Mouse (Mus musculus): ENCODE data around the gene Pla2g1b.
"Not testable (repeated sequence)": the region's sequence is repeated elsewhere in the genome, so short reads cannot be mapped to it uniquely, and the experiment has no call there.

The Pla2g1b gene

GRCm38 (mm10) chr5:115483385-115483784, 17.3 kb downstream of the Pla2g1b start:
- ATAC-seq (ENCODE audit: insufficient number of reproducible peaks, low FRiP score, low TSS enrichment), result no peak

- peak; percentile 84 for ATAC-seq (ENCODE audit: insufficient number of reproducible peaks, low FRiP score, low TSS enrichment)
These were observed 18.2 kb downstream of the Pla2g1b start, which contains the start of gene Sirt4 for GRCm38 (mm10) chr5:115483947-115484920. Gene Sirt4, minus strand, starts transcription at chr5:115484725.

GRCm38 (mm10) chr5:115484996-115485395, 18.9 kb downstream of the Pla2g1b start:
- no peak for ATAC-seq (ENCODE audit: insufficient number of reproducible peaks, low FRiP score, low TSS enrichment)

GRCm38 (mm10) chr5:115485489-115486205, 19.6 kb downstream of the Pla2g1b start:
- no peak for ATAC-seq (ENCODE audit: insufficient number of reproducible peaks, low FRiP score, low TSS enrichment)

DNA sequence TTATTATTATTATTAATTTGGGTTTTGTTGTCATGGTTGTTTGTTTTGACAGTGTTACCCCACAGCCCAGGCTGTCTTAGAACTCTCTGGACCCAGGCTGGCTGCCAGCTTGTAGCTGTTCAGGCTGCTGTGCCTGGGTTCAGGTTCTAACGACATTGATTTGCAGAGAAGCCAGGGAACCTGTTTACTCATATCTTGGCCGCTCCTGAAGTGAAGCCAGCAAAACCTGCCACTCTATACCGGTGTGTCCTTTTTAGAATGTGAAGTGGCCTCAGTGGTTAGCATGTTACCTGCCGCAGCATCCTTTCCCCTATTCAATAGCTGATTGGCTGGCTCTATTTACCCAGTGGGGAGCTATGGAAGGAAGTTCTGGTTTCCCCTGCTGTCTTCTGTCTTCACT, 20.7 kb downstream of the Pla2g1b start:
- ATAC-seq (ENCODE audit: insufficient number of reproducible peaks, low FRiP score, low TSS enrichment), result no peak

- no peak for ATAC-seq (ENCODE audit: insufficient number of reproducible peaks, low FRiP score, low TSS enrichment)
These were observed 21.3 kb downstream of the Pla2g1b start for GRCm38 (mm10) chr5:115487353-115487752.

GRCm38 (mm10) chr5:115487942-115488580, 22.0 kb downstream of the Pla2g1b start:
- no peak for ATAC-seq (ENCODE audit: insufficient number of reproducible peaks, low FRiP score, low TSS enrichment)

- ATAC-seq (ENCODE audit: insufficient number of reproducible peaks, low FRiP score, low TSS enrichment), result no peak
These were observed 23.0 kb downstream of the Pla2g1b start for GRCm38 (mm10) chr5:115488841-115489698.

DNA sequence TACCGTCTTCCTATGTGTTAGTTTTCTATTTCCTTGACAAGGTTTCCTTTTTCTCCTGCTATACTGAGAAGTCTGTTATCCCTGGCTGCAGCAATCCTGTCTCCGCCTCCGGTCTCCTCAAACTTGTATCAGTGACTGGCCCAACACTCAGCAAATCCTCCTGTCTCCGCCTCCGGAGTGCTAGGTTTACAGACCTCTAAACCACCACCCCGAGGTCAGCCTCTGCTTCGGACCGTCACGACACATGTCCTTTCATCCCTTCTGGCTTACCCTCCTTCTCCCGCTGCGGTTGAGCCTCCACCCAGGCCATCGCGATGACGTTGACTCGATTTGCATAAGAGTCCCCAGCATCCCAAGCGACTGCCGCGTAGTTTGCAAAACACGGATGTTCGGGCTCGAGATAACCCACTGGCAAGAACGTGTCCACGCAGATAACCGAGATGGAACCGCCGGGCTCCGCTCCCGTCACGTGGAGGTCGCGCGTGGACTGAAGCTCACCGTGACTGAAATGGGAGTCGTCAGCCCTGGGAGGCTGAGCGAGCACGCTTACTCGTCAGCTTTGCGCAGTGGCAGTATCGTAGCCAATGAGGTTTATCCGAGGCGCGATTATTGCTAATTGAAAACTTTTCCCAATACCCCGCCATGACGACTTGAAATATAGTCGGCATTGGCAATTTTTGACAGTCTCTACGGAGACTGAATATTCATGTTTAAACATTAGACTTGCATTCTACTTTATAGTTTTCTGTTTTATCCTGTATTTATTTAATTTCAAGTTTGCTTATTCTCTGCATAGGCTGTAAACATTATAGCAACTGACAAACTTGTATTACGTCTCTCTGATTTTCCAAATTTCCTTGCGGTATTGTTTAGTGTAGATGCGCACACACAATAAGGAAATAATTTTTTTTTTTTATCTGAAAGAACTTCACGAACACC, 23.9 kb downstream of the Pla2g1b start:
- peak; percentile 82 for ATAC-seq (ENCODE audit: insufficient number of reproducible peaks, low FRiP score, low TSS enrichment)

DNA sequence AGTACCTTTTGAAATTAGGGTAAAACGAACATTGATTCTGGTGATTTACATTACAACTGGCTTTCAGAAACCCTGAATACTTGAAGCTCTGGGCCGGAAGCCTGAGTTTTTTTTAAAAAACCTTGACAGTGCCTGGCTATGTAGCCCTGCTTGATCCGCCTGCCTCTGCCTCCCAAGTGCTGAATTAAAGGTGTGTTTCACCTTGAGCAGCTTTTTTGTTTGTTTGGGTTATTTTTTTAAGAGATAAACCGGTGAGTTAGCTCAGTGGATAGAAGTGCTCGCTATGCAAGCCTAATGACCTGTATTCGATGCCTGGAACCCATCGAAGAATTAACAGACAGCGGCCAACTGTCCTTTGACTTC, 24.6 kb downstream of the Pla2g1b start:
- no peak for ATAC-seq (ENCODE audit: insufficient number of reproducible peaks, low FRiP score, low TSS enrichment)

- ATAC-seq (ENCODE audit: insufficient number of reproducible peaks, low FRiP score, low TSS enrichment), result no peak
These were observed 25.0 kb downstream of the Pla2g1b start for GRCm38 (mm10) chr5:115491076-115491475.

GRCm38 (mm10) chr5:115491771-115492322, 25.8 kb downstream of the Pla2g1b start:
- ATAC-seq (ENCODE audit: insufficient number of reproducible peaks, low FRiP score, low TSS enrichment), result no peak

DNA sequence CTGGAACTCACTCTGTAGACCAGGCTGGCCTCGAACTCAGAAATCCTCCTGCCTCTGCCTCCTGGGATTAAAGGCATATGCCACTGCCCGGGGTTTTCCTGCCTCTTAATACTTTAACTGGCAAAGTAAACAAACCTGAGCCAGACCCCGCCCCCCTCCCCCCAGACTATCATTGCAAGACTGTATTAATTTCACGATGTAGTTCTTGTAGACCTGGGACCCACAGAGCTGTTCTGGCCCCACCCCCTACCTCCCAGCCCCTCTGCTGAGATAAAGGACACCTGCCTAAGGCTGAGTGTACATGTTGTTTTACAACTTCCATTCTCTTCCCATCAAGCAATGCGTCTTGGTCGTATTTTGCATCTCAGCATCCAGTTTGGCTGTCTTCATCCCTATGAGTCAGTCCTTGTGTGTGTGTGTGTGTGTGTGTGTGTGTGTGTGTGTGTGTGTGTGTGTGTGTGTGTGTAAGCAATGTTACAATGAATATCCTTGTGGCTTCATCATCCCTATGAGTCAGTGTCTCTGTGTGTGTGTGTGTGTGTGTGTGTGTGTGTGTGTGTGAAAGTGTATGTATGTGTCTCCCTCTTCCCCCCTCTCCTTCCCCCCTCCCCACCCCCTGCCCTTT, 26.8 kb downstream of the Pla2g1b start:
- no peak for ATAC-seq (ENCODE audit: insufficient number of reproducible peaks, low FRiP score, low TSS enrichment)

DNA sequence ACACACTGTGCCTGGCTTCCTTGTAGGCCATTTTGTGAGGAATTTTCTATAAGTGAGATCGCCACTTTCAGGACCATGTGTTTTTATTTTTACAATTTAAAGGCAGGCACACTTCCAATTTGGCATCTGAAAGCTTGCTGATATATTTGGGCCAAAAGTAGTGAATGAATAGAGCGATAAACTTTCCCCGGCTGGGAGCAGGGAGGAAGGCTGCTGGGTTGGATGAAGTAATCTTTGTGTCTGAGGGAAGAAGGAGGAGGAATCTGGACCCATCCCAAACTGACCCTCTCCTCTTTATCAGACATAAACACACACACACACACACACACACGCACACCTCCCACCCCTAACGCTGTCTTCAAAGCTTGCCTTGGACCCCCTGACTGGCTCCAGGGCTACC, 27.4 kb downstream of the Pla2g1b start:
- ATAC-seq (ENCODE audit: insufficient number of reproducible peaks, low FRiP score, low TSS enrichment), result no peak

DNA sequence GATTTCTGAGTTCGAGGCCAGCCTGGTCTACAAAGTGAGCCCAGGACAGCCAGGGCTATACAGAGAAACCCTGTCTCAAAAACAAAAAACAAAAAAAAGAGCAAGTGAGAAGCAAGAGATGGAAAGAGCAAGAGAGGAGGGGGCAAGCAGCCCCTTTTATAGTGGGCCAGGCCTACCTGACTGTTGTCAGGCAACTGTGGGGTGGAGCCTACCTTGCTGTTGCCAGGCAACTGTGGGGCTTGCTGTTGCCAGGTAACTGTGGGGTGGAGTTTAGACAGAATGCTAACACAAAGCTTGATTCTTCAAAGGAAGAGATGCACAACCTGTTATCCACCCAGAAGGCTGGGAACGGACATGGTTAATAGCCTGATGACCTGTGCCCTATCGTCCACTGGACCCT, 29.6 kb downstream of the Pla2g1b start:
- not testable (repeated sequence) for ATAC-seq (ENCODE audit: insufficient number of reproducible peaks, low FRiP score, low TSS enrichment)

GRCm38 (mm10) chr5:115497033-115497432, 31.0 kb downstream of the Pla2g1b start:
- no peak for ATAC-seq (ENCODE audit: insufficient number of reproducible peaks, low FRiP score, low TSS enrichment)

GRCm38 (mm10) chr5:115498307-115499240, 32.5 kb downstream of the Pla2g1b start:
- peak; percentile 56; the same call in 1 of the 2 replicates for ATAC-seq (ENCODE audit: insufficient number of reproducible peaks, low FRiP score, low TSS enrichment)
